Mouse (Mus musculus) natural killer cell, adult 2 months (primary cell): ENCODE results near the gene Rin3.

ENCODE experiments used
- DNase-seq, 2 experiments: peaks; one replicate each; pipeline ENCODE4 v3.0.0; 2022; ENCODE audit warnings: low spot score in 2 of 2

The Rin3 gene

DNA sequence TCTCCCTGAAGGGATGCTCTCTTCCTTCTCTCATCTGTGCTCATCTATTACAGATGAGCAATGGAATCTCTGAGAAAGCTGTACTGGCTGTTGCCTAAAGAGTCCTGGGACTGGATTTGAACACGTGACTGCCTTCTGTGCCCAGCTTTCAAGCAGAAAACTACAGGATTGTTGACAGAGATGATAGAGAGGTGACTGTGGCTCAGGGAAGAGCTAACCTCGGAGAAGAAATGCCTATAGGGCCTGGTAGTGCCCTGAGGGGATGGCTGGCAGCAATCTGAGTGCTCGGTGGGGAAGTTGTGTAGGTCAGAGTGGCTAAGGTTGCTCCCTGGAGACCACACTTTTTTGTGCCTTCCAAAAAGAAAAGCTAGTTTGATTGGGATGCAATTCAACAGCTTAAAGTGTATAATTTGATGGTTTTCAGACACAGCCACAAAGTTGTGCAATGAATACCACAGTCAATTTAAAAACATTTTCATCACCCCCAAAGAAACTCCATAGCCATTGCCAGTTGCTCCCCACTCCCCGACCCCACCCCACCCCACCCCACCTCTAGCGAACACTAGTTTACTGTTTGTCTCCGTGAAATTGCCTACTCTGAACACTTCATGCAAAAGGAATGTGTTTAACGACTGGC is 1.9 kb upstream of the Rin3 start:
- DNase-seq = no peak

GRCm38 (mm10) chr12:102282126-102282525 is 722 bp upstream of the Rin3 start:
- DNase-seq = no peak

GRCm38 (mm10) chr12:102283483-102284266 is 827 bp downstream of the Rin3 start:
- no peak for DNase-seq

DNA sequence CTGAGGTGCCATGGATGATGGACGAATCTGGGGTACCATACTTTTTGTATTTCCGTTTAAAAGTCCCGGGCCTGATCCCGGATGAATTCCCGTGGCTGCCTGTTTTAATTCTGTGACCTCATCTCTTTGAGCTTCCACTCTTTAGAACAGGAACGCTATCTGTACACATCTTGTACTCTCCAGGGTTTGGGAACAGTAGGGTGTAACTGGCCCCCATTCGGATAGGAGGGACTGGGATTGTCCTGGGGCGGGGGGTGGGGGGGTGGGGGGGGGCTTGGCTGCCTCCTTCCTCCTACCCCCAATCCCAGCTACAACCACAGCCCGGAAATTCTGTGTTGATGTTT is 1.4 kb downstream of the Rin3 start:
- no peak for DNase-seq

DNA sequence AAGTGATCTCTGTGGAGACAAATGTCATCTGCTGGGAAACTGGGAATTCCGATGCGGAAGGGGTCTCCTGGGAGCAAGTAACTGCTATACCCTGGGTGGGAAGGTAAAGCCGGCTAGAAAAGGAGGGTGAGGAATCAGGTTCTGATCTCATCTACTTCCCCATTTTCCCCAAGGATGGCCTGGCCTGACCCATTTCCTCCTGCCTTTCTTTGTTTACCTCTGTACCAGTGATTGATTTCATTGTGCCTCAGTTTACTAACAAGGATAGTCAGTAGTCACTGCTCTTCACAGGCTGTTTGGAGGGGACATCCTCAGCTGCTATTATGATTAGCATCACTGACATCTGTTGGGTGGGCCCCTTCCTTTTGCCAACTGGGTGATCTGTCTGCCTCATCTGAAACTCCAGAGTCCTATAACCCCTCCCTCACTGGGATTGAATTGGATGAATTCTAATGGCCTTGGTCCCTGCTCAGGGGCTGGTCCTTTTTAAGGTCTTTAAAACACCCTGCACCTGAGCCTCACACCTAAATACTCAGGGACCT is 1.8 kb downstream of the Rin3 start:
- no peak for DNase-seq

DNA sequence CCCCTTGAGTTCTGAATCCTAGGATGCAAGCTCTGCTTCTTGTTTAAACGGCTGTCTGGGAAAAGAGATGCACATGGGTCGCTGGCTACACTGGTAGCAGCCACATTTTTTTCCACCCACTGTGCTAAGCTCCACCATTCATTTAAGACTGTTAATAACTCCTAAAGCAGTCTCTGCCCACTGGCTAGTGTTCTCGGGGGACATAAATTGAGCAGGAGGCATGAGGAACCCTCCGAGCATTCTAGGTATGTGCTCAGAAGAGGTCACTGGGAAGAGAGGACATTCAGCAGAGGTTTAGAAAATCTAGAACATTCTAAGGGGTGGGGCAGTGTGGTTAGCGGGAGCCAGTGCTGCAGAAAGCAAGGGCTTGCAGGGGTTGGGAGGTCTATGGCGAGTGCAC is 2.5 kb downstream of the Rin3 start:
- no peak for DNase-seq

DNA sequence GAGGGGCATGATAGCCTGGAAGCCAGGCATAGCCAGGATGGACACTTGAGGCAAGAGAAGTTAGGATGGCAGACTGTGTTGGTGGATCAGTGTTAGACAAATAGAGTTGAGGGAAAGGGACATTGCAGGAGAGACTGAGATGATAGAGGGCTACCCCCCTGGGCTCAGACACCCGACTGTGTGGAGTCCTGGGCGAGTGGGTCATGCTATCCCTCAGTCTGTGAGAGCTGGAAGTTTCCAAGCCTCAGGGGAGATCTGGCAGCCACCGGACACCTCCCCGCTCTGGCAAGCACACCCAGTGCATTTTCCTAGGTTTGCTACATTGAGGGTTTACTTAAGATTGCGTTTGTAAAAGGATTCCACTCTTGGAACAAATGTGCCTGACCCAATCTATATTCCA is 2.9 kb downstream of the Rin3 start:
- DNase-seq = no peak

DNA sequence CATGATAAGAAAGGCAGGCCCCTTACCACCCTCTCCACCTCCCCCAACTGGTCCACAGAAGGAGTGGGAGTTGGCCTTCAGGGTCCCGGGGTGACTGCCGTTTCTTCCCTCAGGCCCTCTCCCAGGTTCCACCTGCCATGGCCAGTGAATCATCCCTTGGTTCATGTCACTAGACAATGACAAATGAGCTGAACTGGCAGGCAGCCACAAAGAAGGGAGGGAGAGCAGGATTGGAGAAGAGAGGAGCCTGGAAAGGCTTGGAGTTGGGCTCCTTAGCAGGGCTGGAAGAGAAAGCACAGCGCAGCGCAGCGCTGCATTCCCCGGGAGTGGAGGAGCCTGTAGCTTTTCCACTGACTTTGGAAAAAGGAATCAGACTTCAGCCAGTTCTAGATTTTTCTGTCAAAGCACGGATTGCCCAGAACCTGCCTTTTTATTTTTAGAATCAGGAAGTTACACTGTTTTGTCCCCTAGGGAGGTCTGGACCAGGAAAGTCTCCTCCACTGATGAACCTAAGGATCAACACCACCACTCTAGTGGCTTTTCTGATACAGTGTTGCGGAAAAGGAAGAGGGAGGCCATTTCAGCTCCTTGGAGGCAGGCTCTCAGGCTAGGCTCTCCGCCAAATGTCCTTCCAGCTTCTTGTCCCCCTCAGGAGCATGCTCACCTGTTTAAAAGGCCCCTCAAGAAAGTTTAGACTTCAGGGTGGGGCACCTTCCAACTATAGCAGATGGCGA is 4.0 kb downstream of the Rin3 start:
- DNase-seq = no peak

- DNase-seq = no peak
Measured at GRCm38 (mm10) chr12:102287904-102288602, 5.2 kb downstream of the Rin3 start.

DNA sequence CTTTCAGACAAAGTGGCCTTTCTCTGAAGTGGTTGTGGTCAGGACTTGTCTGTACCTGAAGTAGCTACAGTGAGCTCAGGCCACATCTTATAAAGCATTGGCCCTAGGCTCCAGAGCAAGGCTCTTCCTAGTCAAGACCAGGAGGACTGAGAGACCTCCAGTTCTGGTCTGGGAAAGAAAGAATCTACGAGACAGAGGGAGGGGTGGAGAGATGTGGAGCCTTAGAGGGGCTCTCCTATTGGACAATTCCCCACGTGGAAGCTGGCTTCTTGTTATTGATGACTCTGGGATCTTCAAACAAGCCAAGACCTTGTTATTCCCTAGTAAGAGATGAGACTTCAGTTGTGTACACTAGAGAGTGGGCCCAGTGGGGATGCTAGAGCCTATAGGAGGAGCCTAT is 6.0 kb downstream of the Rin3 start:
- DNase-seq = no peak

GRCm38 (mm10) chr12:102289568-102289967 is 6.7 kb downstream of the Rin3 start:
- DNase-seq = no peak

DNA sequence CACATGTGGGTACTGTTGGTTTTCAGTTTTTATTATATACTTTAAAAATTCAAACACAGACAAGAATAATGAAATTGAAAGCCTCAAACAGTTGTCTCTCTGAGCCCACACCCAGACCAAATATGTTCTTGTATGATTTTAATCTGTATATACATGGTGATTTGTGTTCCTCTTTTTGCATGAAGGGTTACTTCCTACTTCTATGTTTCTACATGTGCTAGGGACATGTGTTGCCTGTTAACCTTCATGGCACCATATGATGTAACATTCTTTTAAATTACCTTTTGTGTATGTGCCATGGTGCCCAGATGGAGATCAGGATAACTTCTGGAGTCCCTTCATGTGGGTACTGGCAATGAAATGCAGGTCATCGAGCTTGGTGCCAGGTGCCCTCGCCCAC is 7.8 kb downstream of the Rin3 start:
- DNase-seq = no peak

DNA sequence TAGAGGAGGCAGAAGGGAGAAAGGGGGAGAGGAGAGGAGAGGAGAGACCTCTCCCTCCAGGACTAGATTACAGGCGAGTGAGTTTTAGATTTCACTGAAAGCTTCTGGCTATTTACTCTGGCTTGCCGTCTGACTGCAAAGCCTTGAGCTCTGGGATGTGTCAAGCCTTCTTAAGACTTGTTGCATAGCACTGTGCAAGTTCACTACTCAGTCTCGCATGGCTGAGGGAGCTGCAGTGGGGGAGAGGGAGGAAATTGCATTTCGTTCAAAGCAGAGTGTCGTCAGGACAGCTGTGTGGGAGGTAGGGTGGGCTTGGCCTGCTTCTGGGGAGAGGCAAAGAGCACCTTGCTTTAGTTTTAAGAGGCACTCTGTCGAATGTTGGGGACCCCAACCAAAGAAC is 8.8 kb downstream of the Rin3 start:
- no peak for DNase-seq

GRCm38 (mm10) chr12:102292501-102293215 is 9.8 kb downstream of the Rin3 start:
- no peak for DNase-seq

GRCm38 (mm10) chr12:102294634-102295033 is 11.8 kb downstream of the Rin3 start:
- no peak for DNase-seq

- peak; percentile 87 to 93 for DNase-seq
Measured at GRCm38 (mm10) chr12:102295230-102295629, 12.4 kb downstream of the Rin3 start.

DNA sequence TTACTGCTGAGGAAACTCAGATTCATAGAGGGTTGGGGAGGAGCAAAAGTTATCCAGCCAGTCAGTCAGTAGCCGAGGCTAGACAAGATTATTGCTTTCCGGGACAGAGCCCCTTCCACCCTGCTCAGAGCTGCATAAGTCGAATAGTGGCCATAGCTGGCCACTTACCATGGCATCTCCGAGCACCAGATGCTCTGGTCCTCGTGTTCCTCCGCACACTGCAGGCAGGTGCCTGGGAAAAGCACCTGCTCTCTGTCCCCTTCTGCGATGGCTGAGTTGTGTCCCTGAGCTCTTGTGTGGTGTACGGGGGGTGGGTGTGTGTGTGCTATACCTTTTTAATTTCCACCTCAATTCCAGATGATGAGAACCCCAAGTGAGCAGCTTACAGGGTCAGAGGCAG is 12.8 kb downstream of the Rin3 start:
- DNase-seq = no peak

GRCm38 (mm10) chr12:102296361-102296760 is 13.5 kb downstream of the Rin3 start:
- no peak for DNase-seq

GRCm38 (mm10) chr12:102296967-102297366 is 14.1 kb downstream of the Rin3 start:
- DNase-seq = no peak

- DNase-seq = no peak
Measured at GRCm38 (mm10) chr12:102299209-102299608, 16.4 kb downstream of the Rin3 start.

GRCm38 (mm10) chr12:102301585-102301984 is 18.7 kb downstream of the Rin3 start:
- no peak for DNase-seq
